Mouse (Mus musculus) MEL (cell line): ENCODE data around the gene Syp. TPM values are rescaled to one million over a fixed set of nuclear protein-coding genes. Genes with fewer than 3 reads are reported as not detected.

Experiments used
- DNase-seq: peaks from one replicate; pipeline ENCODE4 v3.0.0; 2011; ENCODE audit warnings: low read depth, low spot score
- H3K27ac ChIP-seq: 2 replicates; pipeline ENCODE4 v1.5.1; 2012; ENCODE audit warnings: low read depth, mild to moderate bottlenecking, control low read depth, low read length, moderate library complexity; ENCODE audit not compliant: control insufficient read depth
- H3K27me3 ChIP-seq, 2 experiments: fragments of 150-350 bp in 1 of 2; sonication (generic) in 1 of 2; 2 replicates each; pipeline ENCODE4 v1.6.1; 2012; ENCODE audit warnings: low read length in 2 of 2, mild to moderate bottlenecking in 2 of 2, improper control_type of control experiment in 1 of 2, moderate library complexity in 1 of 2; ENCODE audit not compliant: insufficient read depth in 2 of 2, control insufficient read depth in 1 of 2
- H3K36me3 ChIP-seq, 2 experiments: 2 replicates each; pipeline ENCODE4 v1.6.1; 2012 to 2014; ENCODE audit warnings: low read length in 2 of 2, improper control_type of control experiment in 1 of 2, inconsistent platforms in 1 of 2, mild to moderate bottlenecking in 1 of 2; ENCODE audit not compliant: insufficient read depth in 2 of 2, control insufficient read depth in 1 of 2
- H3K4me1 ChIP-seq, 2 experiments: fragments of 150-350 bp in 1 of 2; sonication (generic) in 1 of 2; 2 replicates each; pipeline ENCODE4 v1.6.1; 2012; ENCODE audit warnings: low read length in 2 of 2, improper control_type of control experiment in 1 of 2, mild to moderate bottlenecking in 1 of 2; ENCODE audit not compliant: insufficient read depth in 2 of 2, control insufficient read depth in 1 of 2
- H3K4me3 ChIP-seq, 2 experiments: fragments of 150-350 bp in 1 of 2; sonication (generic) in 1 of 2; 2 replicates each; pipeline ENCODE4 v1.5.1; 2012; ENCODE audit warnings: low read depth in 2 of 2, low read length in 2 of 2, mild to moderate bottlenecking in 2 of 2, moderate library complexity in 2 of 2, control low read depth in 1 of 2, improper control_type of control experiment in 1 of 2; ENCODE audit not compliant: control insufficient read depth in 1 of 2, insufficient read depth in 1 of 2
- H3K79me2 ChIP-seq: 2 replicates; pipeline ENCODE4 v1.6.1; 2012; ENCODE audit warnings: mild to moderate bottlenecking, low read length, moderate library complexity; ENCODE audit not compliant: control insufficient read depth, poor library complexity, insufficient read depth
- H3K9ac ChIP-seq: 2 replicates; pipeline ENCODE4 v1.6.1; 2012; ENCODE audit warnings: low read depth, mild to moderate bottlenecking, control low read depth, low read length, moderate library complexity; ENCODE audit not compliant: control insufficient read depth, poor library complexity, severe bottlenecking
- H3K9me3 ChIP-seq: fragments of 150-350 bp; sonication (generic); replicated peaks from 2 replicates; pipeline ENCODE4 v1.6.1; 2012; ENCODE audit warnings: mild to moderate bottlenecking, low read length, improper control_type of control experiment, moderate library complexity; ENCODE audit not compliant: insufficient read depth
- BHLHE40 ChIP-seq: IDR thresholded peaks from 2 replicates; pipeline ENCODE4 v1.6.1; 2012; ENCODE audit warnings: low read depth, mild to moderate bottlenecking, inconsistent platforms, low read length, improper control_type of control experiment, borderline replicate concordance
- CTCF ChIP-seq, 3 experiments: IDR thresholded peaks in 2 of 3; conservative IDR thresholded peaks in 1 of 3; 2 replicates each; pipeline ENCODE4 v1.5.1; 2011 to 2012; ENCODE audit warnings: low read length in 3 of 3, low read depth in 2 of 3, mild to moderate bottlenecking in 2 of 3, improper control_type of control experiment in 1 of 3, inconsistent platforms in 1 of 3, mixed read lengths in 1 of 3, moderate library complexity in 1 of 3; ENCODE audit not compliant: control insufficient read depth in 1 of 3, insufficient read depth in 1 of 3, poor library complexity in 1 of 3, severe bottlenecking in 1 of 3
- E2F4 ChIP-seq: IDR thresholded peaks from 2 replicates; pipeline ENCODE4 v1.6.1; 2011; ENCODE audit warnings: low read depth, low read length, improper control_type of control experiment, borderline replicate concordance
- ELF1 ChIP-seq: IDR thresholded peaks from 2 replicates; pipeline ENCODE4 v1.6.1; 2014; ENCODE audit warnings: low read depth, mild to moderate bottlenecking, inconsistent platforms, low read length, improper control_type of control experiment, moderate library complexity
- MAX ChIP-seq: IDR thresholded peaks from 2 replicates; pipeline ENCODE4 v1.6.1; 2011; ENCODE audit warnings: low read length, improper control_type of control experiment
- MAZ ChIP-seq: IDR thresholded peaks from 2 replicates; pipeline ENCODE4 v1.6.1; 2012; ENCODE audit warnings: low read depth, mild to moderate bottlenecking, inconsistent platforms, low read length, improper control_type of control experiment
- MXI1 ChIP-seq: IDR thresholded peaks from 2 replicates; pipeline ENCODE4 v1.6.1; 2011; ENCODE audit warnings: mild to moderate bottlenecking, low read depth, low read length, improper control_type of control experiment
- MYC ChIP-seq: IDR thresholded peaks from 2 replicates; pipeline ENCODE4 v1.6.1; 2011; ENCODE audit warnings: low read depth, mild to moderate bottlenecking, low read length, improper control_type of control experiment, moderate library complexity
- NELFE ChIP-seq: IDR thresholded peaks from 2 replicates; pipeline ENCODE4 v1.6.1; 2011; ENCODE audit warnings: low read depth, low read length, improper control_type of control experiment
- POLR2AphosphoS2 ChIP-seq: IDR thresholded peaks from 2 replicates; pipeline ENCODE4 v1.6.1; 2011; ENCODE audit warnings: low read length, improper control_type of control experiment
- RAD21 ChIP-seq: IDR thresholded peaks from 2 replicates; pipeline ENCODE4 v1.6.1; 2011; ENCODE audit warnings: mild to moderate bottlenecking, low read depth, low read length, improper control_type of control experiment
- SIN3A ChIP-seq: IDR thresholded peaks from 2 replicates; pipeline ENCODE4 v1.6.1; 2012; ENCODE audit warnings: low read length, improper control_type of control experiment, inconsistent platforms
- TAL1 ChIP-seq: IDR thresholded peaks from 2 replicates; pipeline ENCODE4 v1.6.1; 2012; ENCODE audit warnings: mild to moderate bottlenecking, inconsistent platforms, low read length, moderate library complexity, mixed read lengths
- TCF12 ChIP-seq: IDR thresholded peaks from 2 replicates; pipeline ENCODE4 v1.6.1; 2014; ENCODE audit warnings: low read depth, mild to moderate bottlenecking, inconsistent platforms, low read length, improper control_type of control experiment, moderate library complexity
- USF1 ChIP-seq: IDR thresholded peaks from 2 replicates; pipeline ENCODE4 v1.6.1; 2014; ENCODE audit warnings: low read depth, mild to moderate bottlenecking, inconsistent platforms, low read length, improper control_type of control experiment, moderate library complexity
- USF2 ChIP-seq, 2 experiments: IDR thresholded peaks; 2 replicates each; pipeline ENCODE4 v1.6.1; 2011 to 2012; ENCODE audit warnings: improper control_type of control experiment in 2 of 2, low read length in 2 of 2, borderline replicate concordance in 1 of 2, inconsistent platforms in 1 of 2, low read depth in 1 of 2, mild to moderate bottlenecking in 1 of 2; ENCODE audit not compliant: insufficient read depth in 1 of 2
- ZMIZ1 ChIP-seq: IDR thresholded peaks from 2 replicates; pipeline ENCODE4 v1.6.1; 2012; ENCODE audit warnings: low read depth, mild to moderate bottlenecking, inconsistent platforms, low read length, improper control_type of control experiment, moderate library complexity
- ZNF384 ChIP-seq: IDR thresholded peaks from 2 replicates; pipeline ENCODE4 v1.6.1; 2012; ENCODE audit warnings: low read depth, mild to moderate bottlenecking, inconsistent platforms, low read length, improper control_type of control experiment
- polyA plus RNA-seq, 2 experiments: library from polyadenylated mRNA; stranded (reverse) in 1 of 2; unstranded in 1 of 2; fragments of >175 nt in 1 of 2; fragments of >200 nt in 1 of 2; gene quantifications; 2 replicates each; pipeline versions ENCODE4 v1.2.1 to v1.2.4; 2012; ENCODE audit warnings: low replicate concordance in 2 of 2, low read depth in 1 of 2; ENCODE audit not compliant: insufficient read length in 2 of 2, insufficient read depth in 1 of 2, missing spikeins in 1 of 2
- total RNA-seq: library from RNA; depleted of rRNA; stranded (reverse); fragments of 300-350 nt; gene quantifications from 2 replicates; pipeline ENCODE4 v1.2.3, GENCODE M21; 2012

The Syp gene
- total and polyA plus RNA-seq, 3 experiments, result 0.54 to 2.3 TPM; not detected in 1

- TF ChIP-seq USF1, result peak; percentile 100
These were observed 33.2 kb upstream of the Syp start, which contains the start of gene Ccdc22 (continued) for GRCm38 (mm10) chrX:7604879-7605574.

GRCm38 (mm10) chrX:7605575-7605941 is 32.7 kb upstream of the Syp start:
- H3K9ac ChIP-seq, result peak overlapping the region; percentile 32; the same call in 1 of the 2 replicates
- H3K9me3 ChIP-seq, result no peaks in the 10 kb centered on the region
- H3K79me2 ChIP-seq, result peaks cover 5% of the 10 kb centered on the region; the same call in 1 of the 2 replicates
- H3K27ac ChIP-seq, result no peak overlapping the region
- peak overlapping the region; percentile 49 to 66 for H3K4me3 ChIP-seq
- peaks cover 0 to 12% of the 10 kb centered on the region in 2 experiments; a peak in 2 of 4 replicates for H3K4me1 ChIP-seq
- no peak for DNase-seq
- H3K27me3 ChIP-seq, result peaks cover 0 to 2% of the 10 kb centered on the region in 2 experiments; a peak in 1 of 4 replicates
- H3K36me3 ChIP-seq, result peaks cover 0 to 5% of the 10 kb centered on the region in 2 experiments; a peak in 3 of 4 replicates
- TF ChIP-seq NELFE, result no peak
- no peak for TF ChIP-seq POLR2AphosphoS2
- no peak for TF ChIP-seq E2F4
- no peak for TF ChIP-seq MAX
- peak; percentile 47; the same call in 1 of the 2 replicates for TF ChIP-seq ZMIZ1

- H3K4me1 ChIP-seq, result peaks cover 0 to 12% of the 10 kb centered on the region in 2 experiments; a peak in 2 of 4 replicates
- TF ChIP-seq MXI1, result no peak
- peaks cover 0 to 5% of the 10 kb centered on the region in 2 experiments; a peak in 3 of 4 replicates for H3K36me3 ChIP-seq
- peaks cover 5% of the 10 kb centered on the region; the same call in 1 of the 2 replicates for H3K79me2 ChIP-seq
- H3K4me3 ChIP-seq, result no peak within 1 kb of the TSS
- no peak within 1 kb of the TSS for H3K27ac ChIP-seq
- H3K27me3 ChIP-seq, result peaks cover 0 to 4% of the 10 kb centered on the region in 2 experiments; a peak in 1 of 4 replicates
- no peak for DNase-seq
- no peak within 1 kb of the TSS; the same call in 1 of the 2 replicates for H3K9ac ChIP-seq
- no peaks in the 10 kb centered on the region for H3K9me3 ChIP-seq
These were observed 31.5 kb upstream of the Syp start, which contains the start of gene Cacna1f for GRCm38 (mm10) chrX:7606783-7607182. TSS of gene Cacna1f (plus strand) at chrX:7607083.

- Histone ChIP-seq H3K4me1 (peaks cover 0 to 4% of the 10 kb centered on the region in 2 experiments; a peak in 1 of 4 replicates), H3K79me2 (no peaks in the 10 kb centered on the region), H3K4me3 (no peak overlapping the region), H3K9ac (no peak overlapping the region), H3K36me3 (peaks cover 0 to 2% of the 10 kb centered on the region in 2 experiments; a peak in 2 of 4 replicates), H3K27me3 (peaks cover 0 to 7% of the 10 kb centered on the region in 2 experiments; a peak in 2 of 4 replicates), H3K27ac (no peak overlapping the region), H3K9me3 (no peaks in the 10 kb centered on the region)
- DNase-seq, result no peak
- TF ChIP-seq ELF1 (no peak), MAZ (no peak), SIN3A (no peak), BHLHE40 (no peak), MYC (no peak), USF2 (IDR thresholded peaks at IDR 0.05; ENCODE audit: borderline replicate concordance in 1 of 2, insufficient read depth in 1 of 2, low read depth in 1 of 2, low read length in 2 of 2) (no peak), CTCF (IDR thresholded peaks at IDR 0.05 in 2 of 3, conservative IDR thresholded peaks at IDR 0.05 in 1 of 3; ENCODE audit: control insufficient read depth in 1 of 3, insufficient read depth in 1 of 3, low read depth in 2 of 3, low read length in 3 of 3, poor library complexity in 1 of 3, severe bottlenecking in 1 of 3) (no peak), RAD21 (no peak), ZNF384 (no peak), TAL1 (no peak), TCF12 (no peak), NELFE (no peak)
These were observed 28.2 kb upstream of the Syp start for GRCm38 (mm10) chrX:7610035-7610434.
